Mouse (Mus musculus) ES-Bruce4 (cell line): ENCODE results near the gene Gm4881.

Experiments used
- CTCF ChIP-seq: IDR thresholded peaks from one replicate; pipeline ENCODE4 v1.8.1; 2011; ENCODE audit warnings: low read depth, low read length
- EP300 ChIP-seq: IDR thresholded peaks from 2 replicates; pipeline ENCODE4 v1.6.1; 2011; ENCODE audit warnings: low read depth, low read length; ENCODE audit not compliant: insufficient read depth
- POLR2A ChIP-seq: IDR thresholded peaks from one replicate; pipeline ENCODE4 v1.8.1; 2011; ENCODE audit warnings: low read length; ENCODE audit not compliant: insufficient read depth

DNA sequence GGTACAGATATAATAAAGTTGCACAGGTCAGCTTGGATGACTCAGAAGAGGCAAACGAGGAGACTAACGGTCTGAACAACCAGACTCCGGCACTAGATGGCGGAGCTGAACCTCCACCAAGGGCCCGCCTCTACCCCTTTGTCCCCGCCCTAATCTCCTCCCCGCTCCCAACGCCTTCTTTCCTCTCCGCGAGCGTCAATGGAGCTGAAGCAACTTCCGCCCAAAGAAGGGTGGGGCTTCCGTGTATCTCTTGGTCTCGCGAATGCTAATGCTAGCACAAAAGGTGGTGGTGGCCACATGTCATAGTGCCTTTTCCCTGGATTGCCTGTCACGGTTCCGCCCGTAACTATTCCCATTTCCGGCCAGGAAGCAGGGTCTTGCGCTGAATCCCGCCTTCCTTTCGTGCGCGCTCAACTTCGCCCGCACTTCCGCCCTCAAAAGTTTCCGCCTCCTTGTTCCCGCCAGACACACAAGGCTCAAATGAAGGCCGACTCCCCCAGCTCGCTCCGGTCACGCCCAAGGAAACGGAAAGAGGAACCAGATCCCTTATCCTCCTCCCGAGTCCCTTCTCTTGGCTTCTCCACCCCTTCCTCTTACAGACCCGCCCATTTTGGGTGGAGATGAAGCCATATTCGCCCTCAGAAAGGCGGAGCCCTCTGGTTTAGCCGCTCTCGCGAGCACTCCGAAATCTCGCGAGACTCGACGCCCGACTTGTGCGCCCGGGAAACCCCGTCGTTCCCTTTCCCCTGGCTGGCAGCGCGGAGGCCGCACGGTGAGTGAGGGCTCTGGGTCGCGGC is 60.2 kb downstream of the Gm4881 start, which contains the start of gene Rps19:
- TF ChIP-seq EP300 (no peak), CTCF (peak; percentile 53), POLR2A (no peak)
